Mouse (Mus musculus): ENCODE results near the gene A3galt2. TPM values are rescaled to one million over a fixed set of nuclear protein-coding genes. Genes with fewer than 3 reads are reported as not detected.
A peak's percentile ranks its signal among the peaks of the same experiment; 100 is the strongest.

The A3galt2 gene
- total RNA-seq, 2 experiments from 2014 or later, result 0.45 to 0.64 TPM

DNA sequence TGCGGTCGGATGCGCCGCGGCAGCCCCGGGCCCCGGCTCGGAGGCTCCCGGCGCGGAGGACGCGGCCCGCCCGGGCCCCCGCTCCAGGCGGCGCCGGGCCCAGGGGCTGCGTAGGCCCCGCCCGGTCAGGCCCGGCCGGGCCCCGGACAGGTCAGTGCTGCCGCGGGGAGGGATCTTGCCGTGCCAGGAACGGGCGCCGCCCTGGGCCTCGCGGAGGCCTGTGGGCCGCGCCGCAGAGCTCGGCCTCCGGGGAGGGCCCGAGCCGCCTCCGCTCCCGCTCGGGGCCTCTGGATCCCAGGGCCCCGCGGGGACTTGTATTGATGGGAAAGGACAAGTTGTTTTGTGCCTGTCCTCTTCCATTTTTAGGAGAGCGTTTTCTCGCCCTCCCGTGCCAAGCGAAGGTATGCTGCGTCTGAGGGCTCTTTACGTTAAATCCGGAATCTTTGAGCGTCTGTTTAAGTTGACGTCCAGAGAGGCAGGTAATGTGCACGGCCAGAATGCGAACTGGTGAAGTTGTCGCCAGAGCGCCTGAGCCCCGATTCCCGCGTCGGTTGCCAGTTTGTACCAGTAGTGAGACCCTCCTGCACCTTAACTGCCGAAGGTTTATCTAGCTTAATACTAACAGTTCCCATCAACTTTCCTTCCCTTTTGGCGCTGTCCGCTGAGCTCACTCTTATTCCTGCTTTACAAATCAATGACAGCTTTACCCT is 27.3 kb upstream of the A3galt2 start:
- DNase-seq (ENCODE audit: low spot score in 2 of 2), result no peak

DNA sequence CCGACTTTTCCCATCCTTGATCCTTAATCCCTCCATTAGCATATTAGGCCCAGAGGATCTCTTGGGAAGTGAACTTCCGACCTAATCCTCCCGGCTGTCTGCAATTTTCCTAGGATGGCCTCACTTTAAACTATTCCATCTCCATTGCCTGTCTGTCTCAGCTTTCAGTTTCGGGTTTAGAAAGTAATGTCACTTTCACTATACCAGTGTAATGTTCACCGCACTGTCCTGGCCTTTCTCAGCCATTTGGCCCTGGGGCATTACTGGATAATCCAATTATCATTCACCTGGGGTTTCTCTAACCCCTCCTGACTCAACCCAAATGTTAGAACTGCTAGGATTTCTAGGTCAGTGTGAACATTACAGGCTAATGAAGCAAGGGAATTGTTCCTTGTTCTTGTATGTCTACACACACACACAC is 26.7 kb upstream of the A3galt2 start:
- no peak for DNase-seq (ENCODE audit: low spot score in 2 of 2)

DNA sequence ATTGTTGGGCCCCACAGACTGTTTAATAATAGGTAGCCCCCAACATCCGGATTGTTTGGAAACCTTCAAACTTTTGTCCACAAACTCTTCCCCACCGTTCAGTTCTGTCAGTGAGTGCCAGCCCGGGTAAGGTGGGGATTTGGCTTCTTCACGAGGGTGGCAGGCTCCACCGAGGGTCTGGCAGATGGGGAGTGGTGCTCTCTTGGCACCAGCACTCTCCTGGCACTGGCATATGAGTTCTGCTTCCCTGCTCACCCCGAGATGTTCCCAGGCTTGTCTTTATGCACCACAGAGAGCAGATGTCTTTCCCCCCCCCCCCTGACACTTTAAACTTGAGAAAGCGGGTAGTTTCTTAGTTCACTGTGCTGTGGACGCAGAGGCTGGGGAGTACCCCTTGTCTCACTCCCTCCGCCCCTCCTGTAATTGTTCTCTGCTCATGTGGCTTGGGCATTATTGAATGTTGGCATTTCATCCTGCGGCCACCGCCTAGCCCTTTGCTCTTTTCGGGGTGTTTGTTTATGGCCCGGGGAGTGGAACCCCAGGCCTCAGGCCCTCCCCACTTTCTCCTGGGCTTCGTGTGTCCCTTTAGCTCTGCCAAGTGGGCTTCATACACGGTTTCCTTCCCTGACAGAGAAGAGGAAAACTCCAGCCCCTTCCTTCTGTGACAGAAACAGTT is 26.0 kb upstream of the A3galt2 start:
- DNase-seq (ENCODE audit: low spot score in 2 of 2), result no peak

DNA sequence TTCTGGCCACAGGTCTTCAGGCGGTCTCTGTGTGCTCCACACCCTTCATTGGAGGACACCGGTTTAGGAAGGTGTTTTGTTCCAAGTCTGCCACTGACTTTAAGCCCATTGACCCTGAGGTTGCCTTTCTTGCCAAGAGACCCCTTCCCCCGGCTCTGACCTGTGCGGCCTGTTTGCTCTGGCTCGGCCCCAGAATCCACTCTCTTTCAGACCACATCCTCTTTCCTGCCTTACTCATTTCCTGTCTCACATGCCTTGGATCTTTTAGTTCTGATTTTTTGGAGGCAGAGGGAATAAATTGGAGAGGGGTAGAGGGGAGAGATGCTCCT is 25.5 kb upstream of the A3galt2 start:
- DNase-seq (ENCODE audit: low spot score in 2 of 2), result no peak

DNA sequence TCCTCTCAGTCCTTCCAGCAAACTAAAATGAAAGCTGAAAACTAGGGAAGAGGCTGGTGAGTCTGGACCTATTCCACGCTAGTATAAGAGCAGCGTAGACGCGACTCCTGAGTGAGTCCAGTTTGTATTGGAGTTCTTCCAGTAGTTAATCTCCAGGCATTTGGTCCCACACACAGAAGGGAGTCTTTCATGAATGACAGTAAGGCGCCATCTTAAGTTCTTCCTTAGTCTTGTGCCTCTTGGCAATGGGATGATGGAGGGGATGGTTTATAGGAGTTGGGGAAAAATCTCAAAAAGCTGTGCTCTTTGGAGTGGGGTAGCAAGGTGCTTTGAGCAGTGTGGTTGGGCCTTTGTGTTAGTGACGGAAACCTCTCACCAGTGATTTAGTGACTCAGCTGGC is 24.9 kb upstream of the A3galt2 start:
- no peak for DNase-seq (ENCODE audit: low spot score in 2 of 2)

DNA sequence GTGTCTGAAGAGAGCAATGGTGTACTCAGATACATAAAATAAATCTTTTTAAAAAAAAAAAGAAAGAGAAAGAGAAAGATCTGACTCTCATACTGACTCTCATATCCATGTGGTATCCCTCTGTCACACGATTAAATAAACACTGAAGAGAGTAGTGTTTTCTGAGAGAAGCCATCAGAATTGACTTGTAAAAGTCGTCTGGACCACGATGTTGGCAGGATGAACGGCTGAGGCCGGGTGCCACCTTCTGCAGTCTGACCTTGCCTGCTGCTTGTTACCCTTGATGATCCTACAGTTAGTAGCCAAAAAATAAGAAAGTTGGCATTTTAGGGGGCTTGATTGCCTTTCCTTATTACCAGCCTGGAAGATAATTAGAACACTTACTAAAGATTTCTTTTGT is 22.4 kb upstream of the A3galt2 start:
- no peak for DNase-seq (ENCODE audit: low spot score in 2 of 2)

DNA sequence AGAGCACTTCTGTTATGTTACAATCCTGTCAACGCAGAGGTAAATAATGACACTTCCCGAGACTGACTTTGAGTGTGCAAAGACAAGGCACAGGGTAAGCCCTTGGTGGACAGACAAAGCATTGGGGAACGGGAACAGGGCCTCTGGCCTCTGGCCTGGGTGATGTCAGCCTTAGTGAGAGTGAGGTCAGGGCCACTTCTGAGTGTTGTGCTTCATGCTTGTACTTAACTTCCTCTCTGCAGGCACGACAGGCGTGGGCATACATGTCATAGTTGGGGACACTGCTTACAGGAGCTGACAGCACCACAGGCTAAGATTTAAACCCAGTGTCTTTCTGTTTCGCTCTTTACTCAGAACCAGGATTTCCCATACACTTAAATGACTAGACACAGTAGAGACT is 21.7 kb upstream of the A3galt2 start:
- no peak for DNase-seq (ENCODE audit: low spot score in 2 of 2)

DNA sequence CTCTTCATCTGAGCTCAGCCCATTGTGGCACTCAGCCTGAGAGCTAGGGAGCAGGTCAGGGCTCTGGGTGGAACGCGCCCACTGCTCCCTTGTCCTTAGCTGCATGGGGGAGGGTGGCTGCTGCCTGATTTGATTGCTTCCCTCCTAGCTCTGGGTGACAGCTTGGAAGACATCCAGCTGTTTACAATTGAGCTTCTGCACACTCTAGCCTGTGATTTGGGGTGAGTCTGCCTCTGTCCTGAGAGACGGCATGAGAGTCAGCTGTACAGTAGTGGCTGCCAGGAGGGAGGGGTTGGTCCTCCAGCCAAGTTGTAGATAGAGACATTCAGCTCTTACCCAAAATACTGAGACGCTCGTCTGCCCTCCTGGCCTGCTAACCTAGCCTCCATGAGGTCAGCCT is 20.9 kb upstream of the A3galt2 start:
- peak; percentile 43 to 61 for DNase-seq (ENCODE audit: low spot score in 2 of 2)

DNA sequence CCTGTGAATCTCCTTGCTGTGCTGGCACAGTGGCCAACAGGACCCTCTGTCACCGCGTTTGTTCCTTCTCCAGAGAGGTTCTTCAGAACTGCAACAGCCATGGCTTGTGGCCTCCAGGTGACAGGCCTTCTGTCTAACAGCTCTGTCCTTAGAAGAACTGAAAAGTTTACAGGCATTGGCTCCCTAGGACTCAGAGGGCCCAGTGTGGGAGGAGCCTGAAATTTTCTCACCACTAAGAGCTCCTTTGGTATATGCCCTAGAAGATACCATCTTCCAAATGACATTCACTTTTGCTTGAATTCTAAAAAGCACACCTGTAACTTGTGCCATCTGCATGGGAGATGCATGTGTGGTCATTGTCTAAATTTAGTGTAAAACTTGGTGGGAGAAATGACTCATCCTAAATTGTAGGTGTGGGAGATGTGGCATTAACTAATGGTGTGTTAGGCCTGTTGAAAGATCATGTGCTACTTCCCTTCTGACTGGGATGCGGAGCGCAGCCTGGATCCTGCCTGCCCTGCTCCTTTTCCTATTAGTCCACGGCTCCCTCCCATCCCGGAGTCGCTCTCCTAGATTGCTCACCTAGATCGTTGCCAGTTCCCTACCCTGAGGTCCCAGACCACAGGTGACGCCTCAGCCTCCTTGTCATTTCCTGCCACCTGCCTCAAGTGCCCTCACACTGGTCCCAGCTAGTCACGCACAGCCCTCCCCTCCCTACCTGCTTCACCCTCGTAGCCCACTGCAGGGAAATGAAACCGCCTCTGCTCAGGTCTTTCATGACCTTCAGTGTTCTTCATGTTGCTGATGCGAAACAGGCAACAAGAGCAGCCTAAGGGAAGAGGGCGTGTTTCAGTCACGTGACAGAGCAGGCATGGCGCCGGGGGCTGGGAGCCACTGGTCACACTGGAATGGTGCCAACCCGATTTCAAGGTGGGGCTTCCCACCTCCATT is 20.2 kb upstream of the A3galt2 start:
- DNase-seq (ENCODE audit: low spot score in 2 of 2), result no peak

DNA sequence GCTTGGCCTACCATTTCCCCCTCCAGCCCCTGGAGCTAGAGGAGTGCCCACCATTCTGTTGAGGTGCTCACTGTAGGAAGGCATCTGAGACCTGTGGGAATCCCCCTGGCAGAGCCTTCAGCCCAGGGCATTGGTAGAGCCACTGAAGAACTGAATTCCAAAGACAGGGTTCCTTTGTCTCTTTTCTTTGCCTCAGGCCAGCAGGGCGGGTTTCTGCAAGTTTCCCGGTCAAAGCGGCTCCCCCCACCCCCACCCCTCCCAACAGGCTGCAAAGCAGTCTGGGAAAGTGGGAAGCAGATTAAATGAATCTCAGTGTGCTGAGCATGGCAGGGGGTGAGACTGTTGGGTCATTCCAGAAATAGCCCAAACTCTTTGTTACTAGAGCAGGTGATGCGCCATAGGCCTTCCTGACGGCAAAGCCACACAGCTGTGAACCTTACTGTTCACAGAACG is 18.0 kb upstream of the A3galt2 start:
- DNase-seq (ENCODE audit: low spot score in 2 of 2), result no peak

DNA sequence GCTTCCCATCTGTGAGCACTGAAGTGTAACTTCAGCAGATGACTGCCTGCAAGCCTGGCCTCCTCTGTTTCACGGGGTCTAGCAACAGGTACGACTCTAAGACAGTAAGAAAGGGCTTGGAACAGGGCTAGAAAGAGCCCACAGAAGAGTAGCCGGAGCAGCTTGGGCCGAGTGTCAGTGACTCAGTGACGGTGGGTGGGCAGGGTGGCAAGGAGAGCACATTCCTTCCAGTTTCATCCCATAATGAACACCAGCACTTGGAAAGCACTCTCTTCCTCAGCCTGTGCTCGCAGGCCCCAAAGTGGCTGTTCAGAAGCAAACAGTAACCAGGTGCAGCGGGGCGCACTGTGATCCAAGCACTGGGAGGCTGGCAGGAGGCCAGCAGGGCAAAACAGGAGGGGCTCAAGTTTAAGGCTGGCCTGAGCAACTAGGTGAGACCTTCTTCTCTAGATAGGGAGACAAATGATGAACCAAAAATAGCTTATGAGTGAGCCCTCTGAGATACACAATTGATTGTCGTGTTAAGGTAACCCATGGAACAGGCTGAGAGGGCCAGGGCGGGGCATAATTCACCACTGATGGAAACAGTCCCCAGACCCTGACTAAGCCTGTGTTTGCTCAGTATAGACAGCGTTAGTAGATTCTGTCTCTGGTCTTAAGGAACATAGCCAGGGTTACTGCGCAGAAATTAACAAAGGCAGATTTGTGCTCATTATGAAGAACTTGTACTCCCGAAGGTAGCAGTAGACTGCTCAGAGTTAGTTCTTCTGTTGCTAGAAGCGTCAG is 17.1 kb upstream of the A3galt2 start:
- no peak for DNase-seq (ENCODE audit: low spot score in 2 of 2)

DNA sequence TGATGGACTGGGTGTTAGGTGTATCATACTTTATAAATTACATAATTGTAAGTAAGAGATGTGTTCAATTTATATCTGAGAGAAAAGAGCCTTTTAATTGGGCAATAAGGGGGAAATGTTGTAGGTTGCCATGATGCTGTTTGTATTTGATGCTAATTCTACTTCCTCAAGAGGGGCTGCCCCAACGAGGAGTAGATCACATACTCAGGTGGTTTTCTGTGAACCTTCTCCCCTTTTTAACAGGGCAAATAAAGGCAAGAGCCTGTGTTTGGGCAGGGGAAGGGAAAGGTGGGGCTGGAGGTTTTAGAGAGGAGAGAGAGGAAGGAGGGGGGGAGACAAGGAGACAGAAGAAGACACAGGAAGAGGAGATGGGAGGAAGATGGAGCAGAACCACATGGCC is 14.3 kb upstream of the A3galt2 start:
- DNase-seq (ENCODE audit: low spot score in 2 of 2), result no peak

DNA sequence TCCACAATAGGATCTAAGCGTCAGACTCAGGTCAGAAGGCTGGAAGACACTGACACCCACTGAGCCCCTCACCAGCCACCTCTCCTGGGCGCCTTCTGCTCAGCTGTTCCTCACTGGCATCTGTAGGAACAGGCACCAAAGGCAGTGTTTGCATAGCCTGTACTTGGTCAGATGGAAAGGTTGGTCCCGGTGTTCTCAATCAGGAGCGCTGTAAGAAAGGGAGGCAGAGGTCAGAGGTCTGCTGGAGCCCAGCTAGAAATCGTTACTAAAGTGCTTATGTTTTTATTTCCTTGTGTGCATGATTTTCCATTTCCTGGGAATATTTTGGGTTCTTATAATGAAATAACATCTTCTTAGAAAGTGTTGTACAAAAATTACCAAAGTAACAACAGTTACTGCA is 13.3 kb upstream of the A3galt2 start:
- DNase-seq (ENCODE audit: low spot score in 2 of 2), result no peak

DNA sequence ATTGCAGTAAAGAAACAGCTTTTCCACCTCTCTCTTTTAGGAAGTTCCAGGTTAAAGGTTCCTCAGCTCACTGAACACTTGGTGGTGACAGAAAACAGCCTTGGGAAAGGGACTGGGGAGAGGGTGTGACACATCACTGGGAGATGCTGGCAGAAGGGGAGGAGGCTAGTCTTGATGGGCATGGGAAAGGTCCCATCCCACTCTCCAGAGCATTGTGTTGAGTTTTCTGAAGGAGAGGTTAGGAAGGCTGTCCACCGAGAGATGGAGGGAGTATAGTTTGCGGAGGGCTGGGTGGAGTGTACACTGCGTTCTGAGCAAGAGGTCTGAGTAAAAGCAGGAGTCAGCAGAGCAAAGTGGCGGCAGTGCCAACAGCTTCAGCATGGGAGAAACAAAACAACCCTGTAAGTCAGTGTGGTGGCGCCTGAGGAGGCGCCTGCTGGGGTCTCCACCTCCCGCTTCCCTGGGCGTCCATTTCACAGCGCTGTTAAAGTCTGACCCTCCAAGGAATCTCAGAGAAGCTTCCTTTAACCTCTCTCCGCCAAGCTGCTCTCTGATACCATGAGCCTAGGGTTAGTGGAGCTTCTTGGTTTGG is 12.7 kb upstream of the A3galt2 start:
- DNase-seq (ENCODE audit: low spot score in 2 of 2), result no peak

DNA sequence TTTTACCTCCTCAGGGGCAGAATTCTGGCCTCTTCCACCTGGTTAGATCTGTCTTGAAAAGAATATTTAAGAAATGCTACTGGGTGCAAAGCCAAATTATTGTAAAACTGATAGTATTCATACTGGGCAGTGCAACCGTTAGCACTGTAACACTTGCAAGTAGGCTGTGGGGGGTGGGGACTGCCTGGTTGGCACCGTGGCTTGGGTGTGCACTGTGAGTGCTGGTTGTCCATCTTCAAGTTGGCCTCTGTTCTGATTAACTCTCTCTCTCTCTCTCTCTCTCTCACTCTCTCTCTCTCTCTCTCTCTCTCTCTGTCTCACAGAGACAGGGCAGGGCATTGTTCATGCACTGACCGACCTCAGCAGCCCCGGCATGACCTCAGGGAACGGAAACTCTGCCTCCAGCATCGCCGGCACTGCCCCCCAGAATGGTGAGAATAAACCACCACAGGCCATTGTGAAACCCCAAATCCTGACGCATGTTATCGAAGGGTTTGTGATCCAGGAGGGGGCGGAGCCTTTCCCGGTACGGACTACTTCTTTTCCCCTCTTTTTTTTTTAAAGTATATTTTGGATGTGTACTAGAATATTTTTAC is 12.0 kb upstream of the A3galt2 start:
- DNase-seq (ENCODE audit: low spot score in 2 of 2), result no peak

DNA sequence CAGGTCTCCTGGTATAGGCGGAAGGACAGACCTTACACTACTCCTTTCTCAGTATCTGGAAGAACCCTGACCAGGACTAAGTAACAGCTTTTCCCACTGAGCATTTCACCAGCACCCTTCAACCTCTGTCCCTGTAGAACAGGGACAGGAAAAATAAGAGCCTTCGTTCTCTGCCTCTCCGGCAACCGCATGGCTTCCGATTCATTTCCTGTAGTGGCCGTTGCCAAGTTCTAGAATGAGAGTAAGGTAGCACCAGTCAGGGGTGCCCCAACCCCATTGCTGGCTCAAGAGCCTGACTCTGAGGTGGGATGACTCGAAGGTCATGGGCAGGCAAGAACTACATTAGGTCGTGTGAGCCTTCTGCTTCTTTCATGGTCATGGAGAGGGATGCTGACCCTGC is 10.0 kb upstream of the A3galt2 start:
- no peak for DNase-seq (ENCODE audit: low spot score in 2 of 2)

DNA sequence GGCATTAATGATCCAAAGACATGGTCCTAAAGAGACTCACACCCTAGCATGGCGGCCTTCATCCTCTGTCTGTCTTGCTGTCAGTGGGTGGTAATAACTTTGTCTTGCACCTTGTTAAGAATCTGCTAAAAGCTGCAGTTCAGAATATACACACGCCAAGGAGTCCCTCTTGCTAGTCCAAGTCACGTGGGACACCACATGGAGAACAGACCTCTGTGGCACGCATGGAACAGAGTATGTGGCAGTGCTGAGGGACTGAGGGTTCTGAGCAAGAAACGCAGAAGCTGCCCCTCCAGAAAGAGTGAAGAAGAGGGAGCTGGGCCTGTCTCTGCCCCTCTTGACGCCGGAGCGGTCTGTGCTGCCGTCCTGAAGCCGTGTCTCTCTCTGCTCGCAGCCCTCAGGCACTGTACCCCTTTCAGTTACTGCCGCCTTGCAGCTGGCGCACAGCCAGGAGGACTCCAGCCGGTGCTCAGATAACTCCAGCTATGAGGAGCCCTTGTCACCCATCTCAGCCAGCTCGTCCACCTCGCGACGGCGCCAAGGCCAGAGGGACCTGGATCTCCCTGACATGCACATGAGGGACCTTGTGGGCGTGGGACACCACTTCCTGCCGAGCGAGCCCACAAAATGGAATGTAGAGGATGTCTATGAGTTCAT is 7.4 kb upstream of the A3galt2 start:
- no peak for DNase-seq (ENCODE audit: low spot score in 2 of 2)

DNA sequence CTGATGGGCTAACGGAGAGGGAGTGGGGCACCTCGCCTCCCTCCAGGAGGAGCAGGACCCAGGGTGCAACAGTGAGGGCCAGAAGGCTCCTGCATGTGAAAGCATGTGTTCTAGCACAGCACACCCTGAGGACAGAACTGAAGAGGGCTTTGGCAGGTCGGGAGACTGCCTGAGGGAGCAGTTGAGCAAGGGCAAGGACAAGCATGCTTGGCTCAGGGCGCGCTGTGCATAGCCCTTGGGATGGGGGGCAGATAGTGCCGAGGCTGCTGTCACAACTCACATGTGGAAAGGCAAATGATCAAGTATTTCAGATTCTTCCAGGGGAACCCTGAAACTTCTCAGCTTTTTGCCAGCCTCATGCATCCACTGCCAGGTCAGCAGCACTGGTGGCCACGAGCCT is 6.9 kb upstream of the A3galt2 start:
- no peak for DNase-seq (ENCODE audit: low spot score in 2 of 2)

DNA sequence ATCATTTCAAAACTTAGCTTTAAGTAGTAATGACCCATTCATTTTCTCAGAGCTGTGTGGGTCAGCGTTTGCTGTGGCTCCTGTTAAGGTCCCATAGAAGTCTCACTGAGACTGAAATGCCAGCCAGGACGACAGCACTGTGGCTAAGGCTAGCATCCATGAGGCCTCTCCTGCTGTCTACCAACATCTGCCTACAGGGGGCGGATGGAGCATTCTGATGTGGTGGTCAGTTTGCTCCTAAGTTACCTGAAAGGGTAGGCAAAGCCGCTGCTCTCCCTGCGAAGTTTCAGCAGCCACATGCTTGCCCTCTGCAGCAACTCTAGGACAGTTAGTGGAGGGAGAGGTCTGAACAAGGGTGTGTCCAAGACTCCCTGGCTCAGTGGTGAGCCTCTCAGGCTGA is 4.2 kb upstream of the A3galt2 start:
- no peak for DNase-seq (ENCODE audit: low spot score in 2 of 2)

Data from layer of hippocampus, postnatal 10 days (tissue).